Mouse (Mus musculus): ENCODE results near the gene Parp1. TPM values are rescaled to one million over a fixed set of nuclear protein-coding genes. Genes with fewer than 3 reads are reported as not detected.
"Not testable (repeated sequence)": the region's sequence is repeated elsewhere in the genome, so short reads cannot be mapped to it uniquely, and the experiment has no call there.

Parp1 gene
- total RNA-seq, 2 experiments from 2014 or later: 58.0 to 63.8 TPM

- DNase-seq: not testable (repeated sequence)
Observed at GRCm38 (mm10) chr1:180637796-180638195, 69.1 kb downstream of the Parp1 start.

- DNase-seq: no peak
Observed at GRCm38 (mm10) chr1:180639416-180640401, 71.0 kb downstream of the Parp1 start.

GRCm38 (mm10) chr1:180640605-180641125 lies 71.9 kb downstream of the Parp1 start:
- peak; percentile 64 for DNase-seq

GRCm38 (mm10) chr1:180641137-180641517 lies 72.4 kb downstream of the Parp1 start, which contains the start of gene Lin9:
Gene Lin9, plus strand, starts transcription at chr1:180641150.
- peak; percentile 93 for DNase-seq

GRCm38 (mm10) chr1:180641518-180642227 lies 72.9 kb downstream of the Parp1 start:
- DNase-seq: no peak

GRCm38 (mm10) chr1:180642228-180642564 lies 73.5 kb downstream of the Parp1 start:
- DNase-seq: no peak

Small RNA genes lying within 50 kb of the gene (microRNA-seq; reads per million reads assigned to microRNA genes)
- 0 to 0.25 reads per million in 2 experiments for gene Mir6904

Other genes with a start within 250 kb of the Parp1 start
- gene Itpkb, start 238.4 kb upstream of the Parp1 start, total RNA-seq (2021): 10 to 100 TPM; 30.1 to 38.7 TPM
- gene Stum, start 85.4 kb upstream of the Parp1 start, total RNA-seq (2021): 1 to 10 TPM; 1.2 to 2.1 TPM
- gene Lin9, start 72.2 kb downstream of the Parp1 start, total RNA-seq (2021): 1 to 10 TPM; 5.0 to 5.8 TPM
- not detected for gene Mixl1, start 128.1 kb downstream of the Parp1 start, total RNA-seq (2021)
- gene Acbd3, start 157.1 kb downstream of the Parp1 start, total RNA-seq (2021): 10 to 100 TPM; 22.0 to 27.7 TPM
- 100 to 1,000 TPM; 573 to 601 TPM for gene H3f3a, start 245.0 kb downstream of the Parp1 start, total RNA-seq (2021)

Data from gastrocnemius, postnatal 10 days (tissue).